Mouse (Mus musculus) adrenal gland, postnatal 4 days (tissue): ENCODE results near the gene Ncoa5. TPM values are rescaled to one million over a fixed set of nuclear protein-coding genes. Genes with fewer than 3 reads are reported as not detected.

ENCODE experiments used
- DNase-seq, 2 experiments: peaks; one replicate each; pipeline ENCODE4 v3.0.0; 2021 to 2022; ENCODE audit warnings: low spot score in 2 of 2, mixed read lengths in 2 of 2
- long read RNA-seq, 2 experiments: library from polyadenylated mRNA; stranded (forward); transcript quantifications; one replicate each; pipeline ENCODE4 v2.0.0; 2021
- total RNA-seq, 2 experiments: library from RNA; stranded (reverse); gene quantifications; 2 replicates each; pipeline ENCODE4 v1.2.3; 2021

Ncoa5 gene
- 10 to 100 TPM; 43.7 to 50.1 TPM for total RNA-seq
- long read RNA-seq, experiment 1, transcript Ncoa5-201 (8 exons, 3,179 nt) = major isoform, 17 of 35 reads
- long read RNA-seq, experiment 1, partial matches to known transcripts = 6 of 35 reads
- long read RNA-seq, experiment 1, other reads (novel, unspliced or antisense) = 10 of 35 reads
- long read RNA-seq, experiment 2, transcript Ncoa5-203 (8 exons, 3,117 nt) = minor isoform, 8 of 57 reads
- long read RNA-seq, experiment 2, transcript Ncoa5-201 (8 exons, 3,179 nt) = major isoform, 12 of 57 reads
- long read RNA-seq, experiment 2, partial matches to known transcripts = 21 of 57 reads
- long read RNA-seq, experiment 2, other reads (novel, unspliced or antisense) = 15 of 57 reads

GRCm38 (mm10) chr2:165034131-165035057 is at the start of gene Ncoa5:
TSS of gene Ncoa5 (minus strand) at chr2:165034867.
- peak; percentile 87 to 96 for DNase-seq

GRCm38 (mm10) chr2:165081257-165081656 is 46.6 kb upstream of the Ncoa5 start:
- DNase-seq = no peak

DNA sequence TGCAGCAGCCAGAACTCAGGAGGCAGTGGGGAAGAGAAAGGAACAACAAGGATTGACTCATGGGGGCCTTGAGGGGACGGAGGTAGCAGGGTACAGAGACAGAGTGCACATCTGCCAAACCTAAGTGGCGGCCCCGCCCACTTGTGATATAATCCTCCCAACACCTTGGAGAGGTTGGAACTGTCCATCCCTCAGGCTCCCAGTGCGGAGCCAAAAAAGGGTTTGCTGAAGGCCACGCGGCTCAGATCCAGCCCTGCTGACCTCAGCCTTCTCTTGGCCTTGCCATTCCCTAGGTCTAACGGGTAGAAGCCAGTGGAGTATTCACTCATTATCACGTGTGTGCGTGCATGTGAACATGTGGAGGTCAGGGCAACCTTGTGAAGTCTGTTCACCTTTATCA is 46.0 kb upstream of the Ncoa5 start:
- no peak for DNase-seq

DNA sequence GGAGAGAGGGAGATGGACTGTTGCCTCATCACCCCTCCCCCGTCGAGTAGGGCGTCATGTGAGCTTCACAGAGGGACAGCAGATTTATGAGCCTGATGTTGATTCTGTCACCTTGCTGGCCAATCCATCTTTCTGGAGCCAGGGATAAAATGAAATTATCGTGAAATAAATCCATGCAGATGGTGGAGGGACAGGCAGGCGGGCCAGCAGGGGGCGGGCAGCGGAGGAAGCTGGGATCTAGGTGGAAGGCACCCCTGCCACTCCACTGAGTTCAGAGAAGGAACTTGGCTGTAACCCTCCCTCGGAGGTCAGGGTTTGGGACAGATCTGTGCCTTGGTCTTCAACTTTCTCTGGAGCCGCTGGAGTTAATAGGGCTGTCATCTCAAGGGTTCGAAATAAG is 43.9 kb upstream of the Ncoa5 start:
- no peak for DNase-seq

GRCm38 (mm10) chr2:165078045-165078444 is 43.4 kb upstream of the Ncoa5 start:
- no peak for DNase-seq

- DNase-seq = no peak
Measured at GRCm38 (mm10) chr2:165077055-165077454, 42.4 kb upstream of the Ncoa5 start.

- peak; percentile 41 to 51 for DNase-seq
Measured at GRCm38 (mm10) chr2:165074937-165075336, 40.3 kb upstream of the Ncoa5 start.

GRCm38 (mm10) chr2:165074081-165074884 is 39.6 kb upstream of the Ncoa5 start:
- no peak for DNase-seq

DNA sequence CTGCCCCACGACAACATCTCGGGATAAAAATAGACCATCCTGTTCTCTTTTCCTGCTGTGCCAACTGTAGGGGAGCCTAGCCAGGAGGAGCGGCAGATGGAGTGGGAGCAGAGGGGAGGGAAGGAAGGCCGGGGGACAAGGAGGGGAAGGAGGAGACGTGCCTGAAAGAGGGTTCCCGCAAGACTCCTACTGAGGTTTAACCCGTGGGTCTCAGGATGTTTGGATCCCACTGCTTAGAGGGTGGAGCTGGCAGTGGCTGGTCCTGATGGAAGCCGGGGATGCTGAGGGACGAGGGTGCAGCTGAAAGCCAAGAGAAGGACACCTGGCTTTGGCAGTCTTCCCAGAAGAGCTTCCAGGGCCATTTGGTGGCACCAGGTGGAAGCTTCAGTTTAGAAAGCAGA is 38.7 kb upstream of the Ncoa5 start:
- no peak for DNase-seq

DNA sequence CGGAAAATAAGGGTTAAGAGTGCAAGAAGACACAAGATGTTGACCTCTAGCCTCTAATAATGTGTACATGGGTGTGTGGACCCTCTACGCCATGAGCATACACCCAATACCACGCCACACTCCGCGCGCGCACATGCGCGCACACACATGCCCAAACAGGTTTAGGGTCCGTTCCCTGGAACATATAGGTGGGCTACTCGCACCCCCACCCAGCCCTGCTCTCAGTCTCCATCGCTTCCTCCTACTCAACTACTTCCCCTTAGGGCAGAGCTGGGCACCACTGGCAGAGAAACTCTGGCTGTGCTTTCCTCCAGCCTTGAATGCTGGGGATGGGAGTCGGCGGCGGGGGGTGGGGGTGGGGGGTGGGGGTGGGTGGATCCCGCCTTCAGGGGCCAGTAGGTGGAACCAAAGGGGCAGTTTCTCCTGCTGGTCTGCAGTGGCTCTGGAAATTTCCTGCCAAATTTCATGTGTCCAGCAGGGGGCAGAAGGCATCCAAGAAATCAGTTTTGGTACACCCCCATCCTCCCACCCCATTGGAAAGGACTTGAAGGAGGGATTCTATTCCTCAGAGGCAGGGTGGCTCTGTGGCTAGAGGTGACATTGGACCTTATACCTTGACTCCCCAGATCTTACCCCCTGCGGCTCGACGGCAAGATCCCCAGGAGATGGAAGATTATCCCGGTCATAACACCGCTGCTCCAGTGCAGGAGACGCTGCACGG is 35.6 kb upstream of the Ncoa5 start:
- DNase-seq = peak in 1 of 2 experiments; percentile 44

DNA sequence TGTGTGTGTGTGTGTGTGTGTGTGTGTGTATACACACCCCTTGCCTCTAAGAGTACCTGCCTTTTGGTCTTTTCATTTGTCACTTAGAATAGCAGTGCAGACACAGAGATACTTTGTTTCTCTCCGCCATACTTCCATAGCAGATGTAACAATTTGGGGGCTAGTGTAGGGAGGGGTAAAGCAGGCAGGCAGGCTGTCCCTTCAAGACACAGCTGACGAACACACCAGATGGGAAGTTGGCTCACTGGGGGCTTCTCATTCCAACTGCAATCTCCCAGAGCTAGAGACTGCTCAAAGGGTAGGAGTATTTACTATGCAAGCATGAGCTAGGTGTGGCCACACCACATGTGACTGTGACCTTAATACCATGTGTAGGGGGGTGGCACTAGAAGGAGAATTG is 34.1 kb upstream of the Ncoa5 start:
- no peak for DNase-seq

DNA sequence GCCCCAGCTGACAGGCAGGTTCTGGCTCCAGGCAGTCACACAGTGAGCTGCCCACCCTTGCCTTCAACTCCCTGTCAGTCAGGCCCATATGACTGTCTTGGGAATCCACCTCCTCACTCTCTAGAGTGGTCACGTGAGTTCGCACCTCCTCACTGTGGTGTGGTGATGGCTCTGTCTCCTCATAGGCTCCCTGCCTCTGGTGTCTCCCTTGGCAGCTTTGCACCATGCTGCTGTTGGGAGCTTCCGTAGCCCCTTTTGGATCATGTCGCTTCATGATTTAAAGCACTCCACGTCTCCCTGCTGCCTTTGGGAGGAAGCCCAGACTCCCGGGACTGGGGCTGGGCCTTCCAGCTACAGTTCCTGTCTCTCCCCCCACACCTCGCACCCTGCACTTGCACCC is 29.8 kb upstream of the Ncoa5 start:
- no peak for DNase-seq

DNA sequence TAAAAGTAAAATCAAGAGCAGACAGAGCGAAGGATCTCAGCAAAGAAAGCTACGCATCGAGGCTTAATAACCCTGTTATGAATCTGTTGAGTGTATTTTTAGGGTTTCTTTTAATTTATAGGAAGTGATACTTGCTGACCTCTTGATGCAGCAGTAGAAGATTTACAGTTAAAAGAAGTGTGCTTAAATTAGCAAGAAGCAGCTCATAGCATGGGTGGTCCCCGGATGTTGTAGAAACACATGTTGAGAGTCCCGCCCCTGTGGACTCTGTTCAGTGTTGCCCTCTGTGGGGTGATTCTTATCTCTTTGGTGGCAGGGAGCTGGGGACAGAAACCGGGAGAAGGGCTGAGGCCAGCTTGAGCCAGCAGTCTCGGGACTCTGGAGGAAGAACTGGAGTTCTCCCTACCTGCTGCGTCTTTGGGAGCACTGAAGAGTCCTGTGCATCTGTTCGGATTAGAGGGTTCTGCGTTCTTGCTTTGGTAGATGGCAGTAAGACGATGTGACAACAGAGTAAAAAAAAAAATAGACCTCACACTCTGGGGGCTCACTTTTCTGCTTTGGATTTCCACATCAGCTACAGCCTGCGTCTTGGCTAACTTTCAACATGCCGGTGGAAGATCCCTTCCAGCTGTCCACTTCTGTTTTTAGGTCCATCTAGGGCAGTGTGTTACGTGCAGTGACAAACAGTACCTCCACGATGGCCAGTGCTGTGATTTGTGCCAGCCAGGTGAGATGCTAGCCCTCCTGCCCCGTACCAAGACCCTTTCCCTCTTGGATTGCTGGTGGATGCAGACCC is 27.2 kb upstream of the Ncoa5 start:
- DNase-seq = no peak

DNA sequence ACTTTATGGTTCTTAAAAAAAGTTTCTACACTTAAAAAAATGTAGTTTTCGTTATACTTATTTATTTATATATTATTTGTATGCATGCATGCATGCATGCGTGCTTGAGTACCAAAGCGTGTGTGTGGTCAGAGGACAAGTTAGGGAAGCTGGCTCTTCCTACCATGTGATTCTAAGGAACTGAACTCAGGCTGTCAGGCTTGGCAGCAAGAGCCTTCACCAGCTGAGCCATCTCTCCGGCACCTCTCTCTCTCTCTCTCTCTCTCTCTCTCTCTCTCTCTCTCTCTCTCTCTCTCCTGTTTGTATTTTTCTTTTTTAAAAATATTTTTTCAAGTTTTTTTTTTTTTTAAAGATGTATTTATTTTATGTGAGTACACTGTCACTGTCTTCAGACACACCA is 25.3 kb upstream of the Ncoa5 start:
- no peak for DNase-seq

GRCm38 (mm10) chr2:165056377-165057085 is 21.9 kb upstream of the Ncoa5 start:
- no peak for DNase-seq

- no peak for DNase-seq
Measured at GRCm38 (mm10) chr2:165055905-165056304, 21.2 kb upstream of the Ncoa5 start.

DNA sequence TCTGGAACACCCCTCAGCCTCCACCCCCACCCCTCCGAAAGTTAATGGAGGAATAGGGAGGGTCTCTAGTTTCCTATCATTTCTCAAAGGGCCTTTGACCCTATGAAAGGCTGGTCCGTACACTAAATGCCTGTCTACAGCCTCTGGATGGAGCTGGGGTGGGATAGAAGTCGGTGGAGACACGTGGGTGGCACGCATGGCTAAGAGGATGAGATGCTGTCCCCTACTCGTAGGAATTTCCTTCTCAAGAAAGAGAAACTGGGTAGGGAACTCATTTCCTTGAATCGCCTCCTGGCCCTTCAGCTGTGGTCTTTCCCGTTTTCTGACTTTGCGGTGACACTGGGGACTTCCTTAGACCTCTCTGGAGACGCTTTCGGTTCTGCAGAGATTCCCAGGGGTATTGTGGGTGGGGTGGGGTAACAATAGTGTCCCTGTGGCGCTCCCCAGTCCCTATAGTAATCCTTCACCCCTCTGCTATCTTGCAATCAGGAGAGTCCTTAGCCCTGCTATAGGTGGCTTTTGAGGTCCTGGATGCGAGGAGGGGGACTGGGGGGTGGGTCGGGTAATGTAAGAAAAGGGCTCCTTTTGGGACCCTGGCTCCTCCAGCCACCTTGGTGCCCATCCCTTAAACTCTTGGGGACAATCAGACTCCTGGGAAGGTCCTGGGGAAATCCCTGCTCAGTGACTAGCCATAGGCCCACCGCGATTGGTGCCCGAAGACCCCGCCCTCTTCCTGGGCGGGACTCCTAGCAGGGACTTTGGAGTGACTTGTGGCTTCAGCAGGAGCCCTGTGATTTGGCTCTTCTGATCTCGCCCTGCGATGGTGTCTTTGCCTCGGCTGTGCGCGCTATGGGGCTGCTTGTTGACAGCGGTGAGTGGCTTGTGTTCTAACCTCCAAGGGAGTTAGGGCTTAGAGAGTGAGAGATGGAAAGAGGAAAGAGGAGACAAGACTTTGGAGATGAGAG is 20.5 kb upstream of the Ncoa5 start, which contains the start of gene Cd40:
Cd40 (plus strand) TSS at position 740 of the 965 bp plus-strand sequence.
- peak; percentile 22 to 47 for DNase-seq

- no peak for DNase-seq
Measured at GRCm38 (mm10) chr2:165051566-165051965, 16.9 kb upstream of the Ncoa5 start.
